Mouse (Mus musculus): Measurements from ENCODE around the gene Slc7a1. TPM values are rescaled to one million over a fixed set of nuclear protein-coding genes. Genes with fewer than 3 reads are reported as not detected.

Slc7a1 gene
- polyA plus RNA-seq (2012; rRNA removed) (8.1 and 9.3 TPM in 2 replicates), polyA plus RNA-seq (2014; fragmentation: Nextera tagmentation; extraction: Ambion mirVana) (22.5 and 27.0 TPM in 2 replicates)

DNA sequence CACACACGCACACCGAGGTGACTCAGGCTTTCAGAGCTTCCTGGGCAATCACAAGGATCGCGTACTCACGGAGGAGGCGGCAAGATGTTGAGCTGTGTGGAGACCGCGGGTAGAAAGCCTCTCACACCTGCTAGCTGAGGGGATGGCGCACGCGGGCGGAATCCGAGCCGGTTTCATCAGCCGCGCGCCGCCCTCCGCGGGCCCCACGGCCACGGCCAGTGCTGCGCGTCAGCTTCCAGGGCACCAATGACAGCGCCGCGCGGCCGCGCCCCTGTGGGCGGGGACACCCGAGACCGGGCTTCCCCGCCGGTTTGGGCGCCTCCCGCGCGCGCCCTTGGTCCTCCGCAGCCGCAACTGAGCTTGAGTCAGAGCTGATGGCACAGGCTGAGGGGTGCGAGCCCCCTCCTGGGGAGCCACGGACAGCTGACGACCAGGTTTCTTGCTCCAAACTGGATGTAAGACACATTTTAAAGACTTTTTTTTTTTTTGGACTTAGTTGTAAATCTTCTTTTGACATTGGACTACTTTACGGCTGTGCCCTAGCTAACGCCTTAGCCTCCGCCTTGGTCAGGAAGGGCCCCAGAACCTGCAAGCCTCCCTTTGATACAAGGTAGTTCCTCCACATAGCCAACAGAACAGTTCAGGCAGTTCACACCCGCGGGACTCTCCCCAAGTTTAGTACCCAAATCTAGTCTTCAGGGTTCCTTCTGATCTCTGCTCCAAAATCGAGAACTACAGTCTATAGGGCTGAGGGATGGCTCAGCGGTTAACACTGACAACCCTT lies at the start of gene Slc7a1:
Gene Slc7a1, minus strand, starts transcription at position 245 of the 784 bp plus-strand sequence.
- 2% methylated on average over 39 of the region's 52 CpGs for WGBS
- peak within 1 kb of the TSS; percentile 66 for H3K9ac ChIP-seq (ENCODE audit: low read depth, low read length, severe bottlenecking)
- no peaks in the 10 kb centered on the region for H3K27me3 ChIP-seq (ENCODE audit: control insufficient read depth, insufficient read depth, low read length)
- no peak within 1 kb of the TSS; the same call in 1 of the 2 replicates for H3K27ac ChIP-seq (replicated peaks; ENCODE audit: low read depth, low read length)
- peaks cover 5% of the 10 kb centered on the region for H3K4me1 ChIP-seq (ENCODE audit: control insufficient read depth, insufficient read depth, low read length)
- no peaks in the 10 kb centered on the region for H3K36me3 ChIP-seq (ENCODE audit: control insufficient read depth, insufficient read depth, low read length)
- H3K9me3 ChIP-seq (ENCODE audit: control insufficient read depth, low read length) = no peaks in the 10 kb centered on the region
- DNase-seq (ENCODE audit: low spot score) (peak; percentile 89), ATAC-seq (ENCODE audit: low FRiP score, low read depth) (peak; percentile 93)
- H3K4me3 ChIP-seq (replicated peaks; ENCODE audit: low read length) = peak within 1 kb of the TSS; percentile 74
- H3K4me2 ChIP-seq (replicated peaks; ENCODE audit: low read depth, low read length, severe bottlenecking) = peak within 1 kb of the TSS; percentile 99
- no peak for TF ChIP-seq POLR2A (IDR thresholded peaks at IDR 0.05; ENCODE audit: borderline replicate concordance, extremely low read depth, insufficient read depth, insufficient read length)

- H3K9me3 ChIP-seq (ENCODE audit: control insufficient read depth, low read length) = no peaks in the 10 kb centered on the region
- H3K4me1 ChIP-seq (ENCODE audit: control insufficient read depth, insufficient read depth, low read length) = 0 out of 2 replicates have a peak, but pooled peaks cover 4% of the 10 kb centered on the region
- H3K27ac ChIP-seq (replicated peaks; ENCODE audit: low read depth, low read length) = no peak overlapping the region
- 79% methylated on average over 2 of the region's 2 CpGs for WGBS
- no peak overlapping the region for H3K9ac ChIP-seq (ENCODE audit: low read depth, low read length, severe bottlenecking)
- TF ChIP-seq POLR2A (IDR thresholded peaks at IDR 0.05; ENCODE audit: borderline replicate concordance, extremely low read depth, insufficient read depth, insufficient read length) = no peak
- H3K27me3 ChIP-seq (ENCODE audit: control insufficient read depth, insufficient read depth, low read length) = no peaks in the 10 kb centered on the region
- H3K4me3 ChIP-seq (replicated peaks; ENCODE audit: low read length) = no peak overlapping the region
- no peak overlapping the region for H3K4me2 ChIP-seq (replicated peaks; ENCODE audit: low read depth, low read length, severe bottlenecking)
- no peak for DNase-seq (ENCODE audit: low spot score)
- no peak for ATAC-seq (ENCODE audit: low FRiP score, low read depth)
- no peaks in the 10 kb centered on the region for H3K36me3 ChIP-seq (ENCODE audit: control insufficient read depth, insufficient read depth, low read length)
These were observed 45.3 kb upstream of the Slc7a1 start for GRCm38 (mm10) chr5:148444974-148445373.

- Histone ChIP-seq H3K36me3 (ENCODE audit: control insufficient read depth, insufficient read depth, low read length) (no peaks in the 10 kb centered on the region), H3K4me1 (ENCODE audit: control insufficient read depth, insufficient read depth, low read length) (0 out of 2 replicates have a peak, but pooled peaks cover 4% of the 10 kb centered on the region), H3K4me3 (replicated peaks; ENCODE audit: low read length) (no peak overlapping the region), H3K27ac (replicated peaks; ENCODE audit: low read depth, low read length) (peak overlapping the region; percentile 33; the same call in 1 of the 2 replicates), H3K9ac (ENCODE audit: low read depth, low read length, severe bottlenecking) (no peak overlapping the region), H3K4me2 (replicated peaks; ENCODE audit: low read depth, low read length, severe bottlenecking) (no peak overlapping the region), H3K9me3 (ENCODE audit: control insufficient read depth, low read length) (no peaks in the 10 kb centered on the region), H3K27me3 (ENCODE audit: control insufficient read depth, insufficient read depth, low read length) (no peaks in the 10 kb centered on the region)
- ATAC-seq (ENCODE audit: low FRiP score, low read depth) = no peak
- DNase-seq (ENCODE audit: low spot score) = peak; percentile 38
- no peak for TF ChIP-seq POLR2A (IDR thresholded peaks at IDR 0.05; ENCODE audit: borderline replicate concordance, extremely low read depth, insufficient read depth, insufficient read length)
- 54% methylated on average over 5 of the region's 5 CpGs for WGBS
These were observed 44.0 kb upstream of the Slc7a1 start for GRCm38 (mm10) chr5:148443734-148444133.

DNA sequence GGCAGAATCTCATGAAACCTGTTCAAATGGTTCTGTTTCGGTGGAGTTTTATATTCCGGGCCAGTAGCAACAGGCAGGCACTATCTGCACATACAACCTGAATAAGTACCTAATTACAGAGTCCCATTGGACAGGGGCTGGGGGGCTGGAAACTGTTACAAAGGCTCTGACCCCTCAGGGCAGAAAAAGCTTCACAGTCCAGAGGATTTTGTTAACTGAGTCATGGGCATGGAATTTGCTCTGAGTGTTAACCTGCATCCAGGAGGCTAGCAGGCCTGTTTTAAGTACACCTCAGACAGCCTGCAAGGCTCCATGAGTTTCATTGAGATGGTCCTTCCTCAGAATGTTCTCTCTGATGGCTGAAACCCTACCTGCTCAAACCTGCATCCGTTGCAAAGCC lies 36.0 kb upstream of the Slc7a1 start:
- no peak overlapping the region for H3K4me3 ChIP-seq (replicated peaks; ENCODE audit: low read length)
- H3K4me1 ChIP-seq (ENCODE audit: control insufficient read depth, insufficient read depth, low read length) = 0 out of 2 replicates have a peak, but pooled peaks cover 2% of the 10 kb centered on the region
- WGBS = 58% methylated on average over 3 of the region's 3 CpGs
- TF ChIP-seq POLR2A (IDR thresholded peaks at IDR 0.05; ENCODE audit: borderline replicate concordance, extremely low read depth, insufficient read depth, insufficient read length) = no peak
- ATAC-seq (ENCODE audit: low FRiP score, low read depth) = no peak
- no peak overlapping the region for H3K27ac ChIP-seq (replicated peaks; ENCODE audit: low read depth, low read length)
- H3K27me3 ChIP-seq (ENCODE audit: control insufficient read depth, insufficient read depth, low read length) = no peaks in the 10 kb centered on the region
- no peak overlapping the region for H3K9ac ChIP-seq (ENCODE audit: low read depth, low read length, severe bottlenecking)
- no peak overlapping the region for H3K4me2 ChIP-seq (replicated peaks; ENCODE audit: low read depth, low read length, severe bottlenecking)
- H3K36me3 ChIP-seq (ENCODE audit: control insufficient read depth, insufficient read depth, low read length) = no peaks in the 10 kb centered on the region
- H3K9me3 ChIP-seq (ENCODE audit: control insufficient read depth, low read length) = no peaks in the 10 kb centered on the region
- no peak for DNase-seq (ENCODE audit: low spot score)

- H3K27ac ChIP-seq (replicated peaks; ENCODE audit: low read depth, low read length) = no peak overlapping the region
- H3K36me3 ChIP-seq (ENCODE audit: control insufficient read depth, insufficient read depth, low read length) = no peaks in the 10 kb centered on the region
- no peak overlapping the region for H3K4me2 ChIP-seq (replicated peaks; ENCODE audit: low read depth, low read length, severe bottlenecking)
- H3K4me1 ChIP-seq (ENCODE audit: control insufficient read depth, insufficient read depth, low read length) = 0 out of 2 replicates have a peak, but pooled peaks cover 2% of the 10 kb centered on the region
- no peak for DNase-seq (ENCODE audit: low spot score)
- no peak overlapping the region for H3K4me3 ChIP-seq (replicated peaks; ENCODE audit: low read length)
- WGBS = 76% methylated on average over 5 of the region's 5 CpGs
- TF ChIP-seq POLR2A (IDR thresholded peaks at IDR 0.05; ENCODE audit: borderline replicate concordance, extremely low read depth, insufficient read depth, insufficient read length) = no peak
- ATAC-seq (ENCODE audit: low FRiP score, low read depth) = no peak
- H3K9ac ChIP-seq (ENCODE audit: low read depth, low read length, severe bottlenecking) = no peak overlapping the region
- H3K27me3 ChIP-seq (ENCODE audit: control insufficient read depth, insufficient read depth, low read length) = no peaks in the 10 kb centered on the region
- no peaks in the 10 kb centered on the region for H3K9me3 ChIP-seq (ENCODE audit: control insufficient read depth, low read length)
These were observed 32.4 kb upstream of the Slc7a1 start for GRCm38 (mm10) chr5:148432121-148432520.

Measured in limb, embryonic 14.5 days (tissue).